Comparison of ENCODE assay signal across 32 mouse cellular contexts in the genomic region with DNA sequence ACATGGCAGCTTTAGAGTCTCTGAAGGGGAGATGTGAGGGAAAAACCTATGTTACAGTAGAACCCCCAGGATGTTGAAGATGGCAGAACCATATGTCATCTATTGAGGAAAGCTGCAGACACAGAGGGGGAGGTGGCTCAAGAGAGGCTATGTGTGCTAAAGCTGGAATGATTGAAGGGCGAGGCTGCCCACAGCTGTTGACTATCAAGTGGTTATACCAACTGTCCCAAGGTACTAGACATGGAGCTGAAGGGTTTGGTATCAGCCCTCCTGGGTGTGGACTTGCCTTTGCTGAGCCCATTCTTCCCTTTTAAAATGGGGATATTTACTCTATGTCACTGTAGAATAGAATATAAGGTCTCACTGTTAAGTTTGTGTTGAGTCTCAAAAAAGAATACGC.
"Had no signal": no experiment of that assay in that cellular context is flagged by ENCODE, and none has a peak within 500 bp of the region (broad histone marks: within the 10 kb centered on the region; RNA-seq: fewer than 3 reads in every experiment).

No protein-coding gene starts in this region.

- DNase-seq: left cerebral cortex, postnatal 4 days; liver; liver, embryonic 13.5 days; liver, postnatal 0 days; lung, adult 18-20 months; lung, adult 2 months; lung, embryonic 14.5 days; lung, postnatal 10 days; lung, postnatal 14 days; lung, postnatal 36 days; lung, postnatal 4 days; midbrain, embryonic 14.5 days had no signal

- H3K4me3 ChIP-seq: limb, embryonic 10.5 days; limb, embryonic 12.5 days; limb, embryonic 13.5 days; limb, embryonic 15.5 days; liver, embryonic 12.5 days; liver, embryonic 13.5 days; liver, embryonic 15.5 days; lung, embryonic 15.5 days; megakaryocyte, embryonic 14.5 days; midbrain, embryonic 10.5 days; midbrain, embryonic 12.5 days; midbrain, embryonic 13.5 days; midbrain, embryonic 15.5 days; myocyte; neural tube, embryonic 12.5 days had no signal

- ATAC-seq: liver, embryonic 12.5 days; liver, postnatal 0 days; lung, postnatal 0 days; midbrain, embryonic 13.5 days; midbrain, embryonic 15.5 days; midbrain, embryonic 16.5 days had no signal

- H3K27me3 ChIP-seq: limb, embryonic 12.5 days; limb, embryonic 13.5 days; limb, embryonic 15.5 days; liver, embryonic 12.5 days; liver, embryonic 13.5 days; liver, embryonic 15.5 days; lung, embryonic 15.5 days; megakaryocyte, embryonic 14.5 days; midbrain, embryonic 12.5 days; midbrain, embryonic 13.5 days; midbrain, embryonic 15.5 days; neural tube, embryonic 12.5 days had no signal

- H3K27ac ChIP-seq: limb, embryonic 10.5 days; limb, embryonic 12.5 days; limb, embryonic 13.5 days; limb, embryonic 15.5 days; liver, embryonic 12.5 days; liver, embryonic 13.5 days; liver, embryonic 14.5 days; liver, embryonic 15.5 days; lung, embryonic 15.5 days; macrophage; midbrain, embryonic 10.5 days; midbrain, embryonic 12.5 days; midbrain, embryonic 13.5 days; midbrain, embryonic 15.5 days; neural tube, embryonic 12.5 days had no signal

- H3K4me1 ChIP-seq: limb, embryonic 10.5 days; limb, embryonic 12.5 days; limb, embryonic 13.5 days; limb, embryonic 15.5 days; liver, embryonic 12.5 days; liver, embryonic 13.5 days; liver, embryonic 15.5 days; lung, embryonic 15.5 days; megakaryocyte, embryonic 14.5 days; neural tube, embryonic 12.5 days had no signal

- H3K9ac ChIP-seq: limb, embryonic 12.5 days; limb, embryonic 13.5 days; limb, embryonic 15.5 days; liver, embryonic 12.5 days; liver, embryonic 13.5 days; liver, embryonic 14.5 days; liver, embryonic 15.5 days; liver, postnatal 0 days; lung, embryonic 14.5 days; lung, embryonic 15.5 days; midbrain, embryonic 12.5 days; midbrain, embryonic 13.5 days; midbrain, embryonic 15.5 days; neural tube, embryonic 12.5 days had no signal

- H3K9me3 ChIP-seq: limb, embryonic 10.5 days; limb, embryonic 12.5 days; limb, embryonic 13.5 days; limb, embryonic 15.5 days; liver, embryonic 12.5 days; liver, embryonic 13.5 days; liver, embryonic 15.5 days; lung, embryonic 15.5 days; midbrain, embryonic 10.5 days; midbrain, embryonic 12.5 days; midbrain, embryonic 13.5 days; midbrain, embryonic 15.5 days; neural tube, embryonic 12.5 days had no signal

- H3K4me2 ChIP-seq: limb, embryonic 12.5 days; limb, embryonic 13.5 days; limb, embryonic 15.5 days; liver, embryonic 11.5 days; liver, embryonic 12.5 days; liver, embryonic 13.5 days; liver, embryonic 15.5 days; lung, embryonic 14.5 days; lung, embryonic 15.5 days; midbrain, embryonic 11.5 days; midbrain, embryonic 12.5 days; midbrain, embryonic 13.5 days; midbrain, embryonic 15.5 days; neural tube, embryonic 12.5 days had no signal

- H3K36me3 ChIP-seq: limb, embryonic 10.5 days; limb, embryonic 12.5 days; limb, embryonic 13.5 days; limb, embryonic 15.5 days; liver, embryonic 12.5 days; liver, embryonic 13.5 days; liver, embryonic 15.5 days; lung, embryonic 15.5 days; midbrain, embryonic 10.5 days; midbrain, embryonic 12.5 days; midbrain, embryonic 13.5 days; midbrain, embryonic 15.5 days; neural tube, embryonic 12.5 days had no signal
